Mouse (Mus musculus): ENCODE data around the gene Tspear. TPM values are rescaled to one million over a fixed set of nuclear protein-coding genes. Genes with fewer than 3 reads are reported as not detected.
"Not testable (repeated sequence)": the region's sequence is repeated elsewhere in the genome, so short reads cannot be mapped to it uniquely, and the experiment has no call there.

Tspear gene
- total RNA-seq, 2 experiments from 2014 or later, result not detected

DNA sequence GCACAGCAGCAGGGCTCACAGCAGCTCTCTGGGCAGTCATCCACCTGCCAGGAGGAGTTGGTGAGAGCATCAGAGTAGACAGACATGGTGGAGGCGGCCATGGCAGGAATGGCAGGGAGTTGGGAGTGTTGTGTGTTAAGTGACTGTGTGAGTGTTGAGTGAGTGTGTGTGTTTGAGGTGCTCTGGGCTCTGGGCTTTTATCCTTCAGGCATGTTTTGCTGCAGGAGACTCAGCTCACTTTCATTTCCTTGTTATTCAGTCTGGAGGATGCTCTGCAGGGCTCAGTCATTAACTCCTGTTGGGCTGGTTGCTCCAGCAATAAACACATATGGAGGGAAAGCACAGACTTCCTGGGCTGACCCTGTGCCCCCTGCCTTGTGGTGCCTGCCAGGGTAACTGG lies 96.1 kb downstream of the Tspear start, which contains the start of gene Gm3250:
Gm3250 (minus strand) TSS at position 101 of the 400 bp plus-strand sequence.
- not testable (repeated sequence) for DNase-seq (ENCODE audit: extremely low spot score in 1 of 2, low spot score in 1 of 2)

DNA sequence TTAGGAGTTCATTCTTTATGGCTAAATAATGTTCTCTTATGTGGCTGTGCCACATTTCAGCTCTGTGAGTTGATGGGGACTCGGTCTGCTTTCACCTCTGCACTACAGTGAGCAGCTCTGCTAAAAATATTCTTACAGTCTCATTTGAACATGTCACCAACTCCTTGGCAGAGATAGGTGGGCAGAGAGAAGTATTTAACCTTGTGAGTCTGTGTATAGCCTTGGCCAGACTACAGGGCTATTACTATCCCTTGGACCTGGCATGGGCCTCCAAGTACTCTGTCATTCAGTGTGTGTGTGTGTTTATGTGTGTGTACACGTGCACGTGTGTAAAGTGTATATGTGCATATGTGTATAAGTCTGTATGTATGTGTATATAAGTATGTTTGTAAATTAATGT lies 97.0 kb downstream of the Tspear start:
- not testable (repeated sequence) for DNase-seq (ENCODE audit: extremely low spot score in 1 of 2, low spot score in 1 of 2)

DNA sequence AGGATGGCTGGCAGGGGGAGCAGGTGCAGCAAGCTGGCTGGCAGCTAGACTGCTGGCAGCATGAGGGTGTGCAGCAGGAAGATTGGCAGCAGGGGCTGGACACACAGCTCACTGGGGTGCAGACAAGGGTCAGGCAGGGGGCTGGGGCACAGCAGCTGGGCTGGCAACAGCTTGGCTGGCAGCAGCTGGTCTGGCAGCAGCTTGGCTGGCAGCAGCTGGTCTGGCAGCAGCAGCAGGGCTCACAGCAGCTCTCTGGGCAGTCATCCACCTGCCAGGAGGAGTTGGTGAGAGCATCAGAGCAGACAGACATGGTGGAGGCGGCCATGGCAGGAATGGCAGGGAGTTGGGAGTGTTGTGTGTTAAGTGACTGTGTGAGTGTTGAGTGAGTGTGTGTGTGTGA lies 101.5 kb downstream of the Tspear start, which contains the start of gene Gm7137:
Gm7137 (minus strand) TSS at position 325 of the 400 bp plus-strand sequence.
- not testable (repeated sequence) for DNase-seq (ENCODE audit: extremely low spot score in 1 of 2, low spot score in 1 of 2)

DNA sequence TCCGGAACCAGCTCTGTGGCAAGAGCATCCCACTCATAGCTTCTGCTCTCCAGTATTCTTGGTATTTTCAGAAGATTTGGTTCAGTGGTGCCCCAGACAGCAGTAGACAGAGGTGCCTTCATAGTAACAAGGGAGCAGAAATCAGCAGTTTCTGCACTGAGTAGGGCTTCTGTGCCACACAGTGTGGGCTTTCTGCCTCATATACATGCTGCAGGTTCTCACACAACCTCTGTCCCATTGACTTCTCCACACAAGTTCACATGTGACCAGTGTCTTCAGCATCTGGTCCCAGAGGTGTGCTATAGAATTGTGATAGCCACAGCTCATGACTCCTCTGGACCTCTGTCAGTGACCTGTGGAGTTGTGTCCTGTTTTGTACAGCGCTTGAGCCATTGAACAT lies 102.3 kb downstream of the Tspear start:
- no peak for DNase-seq (ENCODE audit: extremely low spot score in 1 of 2, low spot score in 1 of 2)

DNA sequence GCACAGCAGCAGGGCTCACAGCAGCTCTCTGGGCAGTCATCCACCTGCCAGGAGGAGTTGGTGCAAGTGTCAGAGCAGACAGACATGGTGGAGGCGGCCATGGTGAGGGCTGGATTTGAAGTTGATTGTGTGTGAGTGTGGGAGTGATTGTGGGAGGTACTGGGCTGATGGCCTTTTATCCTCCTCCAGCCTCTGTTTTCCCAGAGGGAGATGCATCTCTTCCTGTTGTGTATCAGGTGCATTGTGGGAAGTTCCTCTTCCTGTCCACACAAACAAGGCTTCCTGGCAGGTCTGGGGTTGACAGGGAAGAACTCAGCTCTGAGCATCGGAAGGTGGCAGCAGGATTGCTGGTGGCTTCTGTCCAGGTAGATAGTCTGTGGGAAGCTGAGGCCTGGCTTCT lies 108.6 kb downstream of the Tspear start, which contains the start of gene Gm9639:
Gm9639 (minus strand) TSS at position 101 of the 400 bp plus-strand sequence.
- no peak for DNase-seq (ENCODE audit: extremely low spot score in 1 of 2, low spot score in 1 of 2)

DNA sequence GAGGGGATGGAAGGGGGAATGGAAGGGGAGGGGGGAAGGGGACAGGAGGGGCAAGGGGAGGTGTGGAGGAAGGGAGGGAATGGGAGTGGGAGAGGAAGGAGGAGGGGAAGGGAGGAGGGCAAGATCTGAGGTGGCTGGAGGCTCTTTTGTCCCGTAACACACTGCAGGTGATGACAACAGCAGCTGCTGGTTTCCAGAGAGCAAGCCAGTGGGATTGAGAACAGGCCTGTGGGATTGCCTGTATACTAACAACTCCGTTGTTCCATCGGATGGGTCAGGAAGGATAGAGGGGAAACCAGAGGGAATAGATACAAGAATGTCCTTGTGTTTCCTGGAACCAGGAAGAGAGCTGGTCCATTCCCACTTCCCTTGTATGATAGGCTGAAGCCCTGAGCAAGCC lies 111.3 kb downstream of the Tspear start:
- DNase-seq (ENCODE audit: extremely low spot score in 1 of 2, low spot score in 1 of 2), result no peak

DNA sequence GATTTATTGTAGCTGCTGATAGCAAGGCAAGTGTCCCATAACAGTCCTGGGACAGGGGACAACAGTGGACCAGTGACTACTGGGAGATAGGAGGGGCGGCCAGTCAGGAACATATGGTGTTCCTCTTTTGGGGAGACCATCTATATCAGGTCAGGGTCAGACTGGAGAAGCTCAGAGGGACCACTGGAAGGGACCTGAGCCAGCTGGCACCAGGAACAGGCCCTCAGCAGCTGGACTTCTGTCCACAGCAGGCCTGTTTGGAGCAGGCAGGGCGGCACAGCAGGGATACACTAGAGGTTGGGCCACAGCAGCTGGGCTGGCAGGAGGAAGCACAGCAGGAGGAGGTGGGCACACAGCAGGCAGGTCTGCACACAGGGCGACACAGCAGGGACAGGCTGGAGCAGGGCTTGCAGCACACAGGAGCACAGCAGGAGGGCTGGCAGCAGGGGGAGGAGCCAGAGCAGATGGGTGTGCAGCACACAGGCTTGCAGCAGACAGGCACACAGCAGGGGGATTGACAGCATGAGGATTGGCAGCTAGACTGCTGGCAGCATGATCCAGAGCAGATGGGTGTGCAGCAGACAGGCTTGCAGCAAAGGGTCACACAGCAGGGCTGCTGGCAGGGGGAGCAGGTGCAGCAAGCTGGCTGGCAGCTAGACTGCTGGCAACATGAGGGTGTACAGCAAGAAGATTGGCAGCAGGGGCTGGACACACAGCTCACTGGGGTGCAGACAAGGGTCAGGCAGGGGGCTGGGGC lies 112.0 kb downstream of the Tspear start:
- DNase-seq (ENCODE audit: extremely low spot score in 1 of 2, low spot score in 1 of 2), result not testable (repeated sequence)

GRCm38 (mm10) chr10:77798921-77799508 lies 112.6 kb downstream of the Tspear start, which contains the start of gene Gm19668:
Gene Gm19668 (minus strand): TSS chr10:77799133.
- no peak for DNase-seq (ENCODE audit: extremely low spot score in 1 of 2, low spot score in 1 of 2)

- DNase-seq (ENCODE audit: extremely low spot score in 1 of 2, low spot score in 1 of 2), result no peak
Measured at GRCm38 (mm10) chr10:77804095-77804494, 117.7 kb downstream of the Tspear start.

GRCm38 (mm10) chr10:77811743-77812142 lies 125.4 kb downstream of the Tspear start, which contains the start of gene Gm9507:
Gene Gm9507 (minus strand): TSS chr10:77811843.
- no peak for DNase-seq (ENCODE audit: extremely low spot score in 1 of 2, low spot score in 1 of 2)

DNA sequence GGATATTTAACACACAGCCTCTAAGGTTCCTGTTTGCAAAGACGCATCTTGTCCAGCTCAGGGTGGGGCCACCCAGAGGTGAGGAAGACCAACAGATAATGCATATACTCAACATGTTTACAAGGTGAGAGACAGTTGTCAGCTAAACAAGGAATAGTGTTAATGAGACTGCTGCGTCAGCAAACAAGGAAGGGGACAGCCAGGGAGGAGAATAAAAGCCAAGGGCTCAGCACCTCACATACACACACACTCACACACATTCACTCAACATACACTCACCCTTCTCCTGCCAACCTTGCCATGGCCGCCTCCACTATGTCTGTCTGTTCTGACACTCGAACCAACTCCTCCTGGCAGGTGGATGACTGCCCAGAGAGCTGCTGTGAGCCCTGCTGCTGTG lies 128.0 kb downstream of the Tspear start, which contains the start of gene Gm2696:
Gm2696 (plus strand) TSS at position 301 of the 400 bp plus-strand sequence.
- DNase-seq (ENCODE audit: extremely low spot score in 1 of 2, low spot score in 1 of 2), result no peak

- DNase-seq (ENCODE audit: extremely low spot score in 1 of 2, low spot score in 1 of 2), result peak in 1 of 2 experiments; percentile 44
Measured at GRCm38 (mm10) chr10:77815514-77815913, 129.1 kb downstream of the Tspear start.

DNA sequence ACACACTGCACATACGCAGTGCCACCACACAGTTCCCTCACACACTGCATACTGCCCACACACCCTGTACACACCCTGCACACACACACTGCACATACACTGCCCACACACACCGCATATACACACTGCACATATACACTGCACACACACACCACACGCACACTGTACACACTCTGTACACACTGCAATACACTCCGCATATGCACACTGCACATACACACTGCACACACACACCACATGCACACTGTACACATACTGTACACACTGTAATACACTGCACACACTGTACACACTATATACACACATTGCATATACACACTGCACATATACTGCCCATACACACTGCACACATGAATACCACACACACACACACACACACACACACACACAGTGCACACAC lies 132.2 kb downstream of the Tspear start:
- DNase-seq (ENCODE audit: extremely low spot score in 1 of 2, low spot score in 1 of 2), result no peak

DNA sequence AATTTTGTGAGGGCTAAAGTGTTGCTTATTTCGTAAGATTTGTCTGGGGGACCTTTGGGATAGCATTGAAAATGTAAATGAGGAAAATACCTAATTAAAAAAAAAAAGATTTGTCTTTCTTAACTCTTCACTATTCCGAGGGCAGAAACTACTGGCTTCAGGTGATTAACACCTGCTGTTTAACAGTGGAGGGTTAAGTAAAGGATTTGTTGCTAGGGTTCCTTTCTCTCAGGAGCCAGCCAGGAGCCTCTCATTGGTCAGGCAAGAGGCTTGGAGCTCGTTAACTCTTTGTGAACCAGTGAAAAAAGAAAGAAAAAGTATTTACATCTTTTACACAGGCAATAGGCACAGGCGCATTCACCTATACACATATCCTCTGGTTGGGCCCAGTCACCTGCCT lies 132.8 kb downstream of the Tspear start:
- no peak for DNase-seq (ENCODE audit: extremely low spot score in 1 of 2, low spot score in 1 of 2)

DNA sequence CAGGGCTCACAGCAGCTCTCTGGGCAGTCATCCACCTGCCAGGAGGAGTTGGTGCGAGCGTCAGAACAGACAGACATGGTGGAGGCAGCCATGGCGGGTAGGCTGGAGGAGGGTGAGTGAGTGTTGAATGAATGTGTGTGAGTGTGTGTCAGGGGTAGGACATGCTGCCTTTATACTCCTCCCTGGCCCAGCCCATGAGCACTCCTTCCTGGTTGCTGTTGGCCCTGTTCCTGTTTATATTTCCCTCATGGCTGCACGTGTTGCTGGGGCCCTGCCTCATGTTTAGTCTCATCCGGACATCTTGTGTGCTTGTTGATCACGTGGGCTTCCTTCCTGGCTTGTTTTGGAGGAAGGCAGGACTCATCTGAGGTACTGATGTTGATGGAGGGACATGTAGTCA lies 140.6 kb downstream of the Tspear start, which contains the start of gene Krtap10-4:
Krtap10-4 (minus strand) TSS at position 145 of the 400 bp plus-strand sequence.
- no peak for DNase-seq (ENCODE audit: extremely low spot score in 1 of 2, low spot score in 1 of 2)

- no peak for DNase-seq (ENCODE audit: extremely low spot score in 1 of 2, low spot score in 1 of 2)
Measured at GRCm38 (mm10) chr10:77835647-77836046, 149.3 kb downstream of the Tspear start, which contains the start of gene Krtap10-10. Gene Krtap10-10 (plus strand): TSS chr10:77835947.

GRCm38 (mm10) chr10:77839006-77839405 lies 152.6 kb downstream of the Tspear start:
- no peak for DNase-seq (ENCODE audit: extremely low spot score in 1 of 2, low spot score in 1 of 2)

DNA sequence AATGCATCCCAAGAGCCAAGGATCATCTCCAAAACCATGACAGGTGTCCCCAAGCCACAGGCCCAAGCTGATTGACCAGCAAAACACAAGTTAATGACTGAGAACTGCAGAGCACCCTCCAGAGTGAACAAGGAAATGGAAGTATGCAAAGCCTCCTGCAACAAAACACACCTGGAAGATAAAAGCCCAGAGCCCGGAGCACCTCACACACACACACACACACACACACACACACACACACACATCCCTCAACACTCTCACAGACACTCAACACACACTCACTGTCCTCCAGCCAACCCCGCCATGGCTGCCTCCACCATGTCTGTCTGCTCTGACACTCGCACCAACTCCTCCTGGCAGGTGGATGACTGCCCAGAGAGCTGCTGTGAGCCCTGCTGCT lies 160.1 kb downstream of the Tspear start, which contains the start of gene Gm36176:
Gm36176 (plus strand) TSS at position 301 of the 400 bp plus-strand sequence.
- DNase-seq (ENCODE audit: extremely low spot score in 1 of 2, low spot score in 1 of 2), result no peak

- no peak for DNase-seq (ENCODE audit: extremely low spot score in 1 of 2, low spot score in 1 of 2)
Measured at GRCm38 (mm10) chr10:77846961-77847360, 160.6 kb downstream of the Tspear start.

DNA sequence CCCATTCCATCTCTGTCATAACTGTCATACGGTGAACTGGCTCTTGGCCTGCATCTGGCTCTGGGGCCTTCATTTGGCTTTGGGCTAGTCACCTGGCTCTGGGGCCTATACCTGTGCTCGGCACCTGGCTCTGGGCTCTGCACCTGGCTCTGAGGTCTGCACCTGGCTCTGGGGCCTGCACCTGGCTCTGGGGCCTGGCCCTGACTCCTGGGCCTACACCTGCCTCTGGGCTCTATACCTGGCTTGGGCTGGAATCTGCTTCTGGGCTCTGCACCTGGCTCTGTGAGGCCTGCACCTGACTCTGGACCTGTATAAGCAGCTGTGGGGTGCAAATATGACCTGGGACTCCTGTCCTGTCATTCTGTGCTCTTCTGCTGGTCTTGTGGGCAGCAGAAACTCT lies 161.2 kb downstream of the Tspear start:
- DNase-seq (ENCODE audit: extremely low spot score in 1 of 2, low spot score in 1 of 2), result no peak

GRCm38 (mm10) chr10:77852559-77852958 lies 166.2 kb downstream of the Tspear start, which contains the start of gene Gm10318:
Gene Gm10318 (plus strand): TSS chr10:77852859.
- DNase-seq (ENCODE audit: extremely low spot score in 1 of 2, low spot score in 1 of 2), result no peak
